Mouse (Mus musculus) monocyte, adult 5-6 weeks (primary cell): Measurements from ENCODE around the gene Rbm42. TPM values are rescaled to one million over a fixed set of nuclear protein-coding genes. Genes with fewer than 3 reads are reported as not detected.

Source experiments
- ATAC-seq: fragments of 153-309, 156-312 bp; replicated peaks from 2 replicates; pipeline ENCODE4 v1.8.0; 2017; ENCODE audit warnings: mild to moderate bottlenecking; ENCODE audit not compliant: low TSS enrichment, insufficient number of reproducible peaks, severe bottlenecking, poor library complexity, low FRiP score
- total RNA-seq: library from RNA; stranded (forward); fragments of 200-1000, 200-491, 200-594 nt; gene quantifications from 3 replicates; pipeline ENCODE4 v1.2.3, GENCODE M21; 2017

The Rbm42 gene
- total RNA-seq, 1 experiment from 2014 or later: 63.9 TPM

DNA sequence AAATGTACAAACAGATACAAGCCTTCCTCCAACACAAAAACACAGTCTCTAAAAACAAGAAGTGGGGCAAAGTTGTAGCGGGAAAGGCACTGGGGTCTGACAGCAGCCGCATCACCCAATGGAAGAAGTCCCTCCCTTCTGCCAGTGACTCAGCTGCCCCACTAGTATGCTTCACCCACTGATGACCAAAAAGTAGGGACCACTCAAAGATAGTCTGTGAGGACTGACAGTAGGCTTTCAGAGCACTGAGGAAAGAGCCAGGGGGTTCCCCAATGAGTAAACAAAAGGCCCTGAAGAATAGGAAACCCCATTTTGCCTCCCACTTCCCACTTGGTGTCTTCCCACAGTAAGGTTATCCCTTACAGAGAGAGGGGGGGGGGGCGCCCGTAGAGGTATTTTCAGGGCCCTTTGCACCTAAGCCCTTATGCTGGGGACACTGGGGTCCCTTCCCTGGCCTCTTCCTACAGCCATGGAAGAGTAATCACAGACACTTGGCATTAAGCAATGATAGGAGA, 55.5 kb downstream of the Rbm42 start:
- no peak for ATAC-seq

GRCm38 (mm10) chr7:30593579-30594509, 56.3 kb downstream of the Rbm42 start:
- ATAC-seq: no peak

DNA sequence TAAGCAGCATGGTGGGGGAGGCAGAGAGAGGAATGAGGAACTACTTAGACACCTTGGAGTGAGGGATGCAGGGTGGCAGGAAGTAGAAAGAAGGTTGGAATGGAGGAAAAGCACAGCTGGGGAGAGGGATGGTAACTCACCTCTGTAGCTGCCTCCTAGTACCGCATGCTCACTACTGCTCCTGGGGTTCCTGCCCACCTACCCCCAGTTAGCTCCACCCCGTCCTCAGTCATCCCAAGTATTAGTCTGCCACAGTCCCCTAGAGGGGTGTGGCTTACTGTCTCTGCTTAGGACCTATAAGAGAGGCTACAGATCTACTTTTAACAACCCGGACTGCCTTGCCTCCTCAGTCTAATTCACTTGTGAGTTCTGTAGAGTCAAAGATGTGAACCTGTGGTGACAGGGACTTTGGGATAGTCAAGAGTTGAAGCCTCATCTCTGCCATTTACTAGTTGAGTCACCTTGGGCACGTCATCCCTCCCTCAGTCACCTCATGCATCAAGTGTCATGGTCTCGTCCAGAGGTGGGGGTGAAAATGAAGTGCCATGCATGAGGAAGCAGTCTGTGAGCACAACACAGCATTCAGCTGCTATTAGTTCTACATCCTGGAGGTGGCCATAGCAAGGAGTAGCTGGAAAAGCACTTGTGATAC, 57.2 kb downstream of the Rbm42 start:
- ATAC-seq: no peak

- no peak for ATAC-seq
Observed at GRCm38 (mm10) chr7:30591605-30591951, 58.5 kb downstream of the Rbm42 start.

Other genes with a start within 250 kb of the Rbm42 start
- gene Tyrobp, start 236.6 kb downstream of the Rbm42 start, total RNA-seq: 1,651 to 1,754 TPM (median 1,724 TPM) in 3 replicates
- 44.2 to 97.2 TPM (median 67.5 TPM) in 3 replicates for gene Hcst, start 230.5 kb downstream of the Rbm42 start, total RNA-seq
- 25.9 to 48.3 TPM (median 34.1 TPM) in 3 replicates for gene Nfkbid, start 228.6 kb downstream of the Rbm42 start, total RNA-seq
- 0.68 TPM in 1 of 3 replicates, not detected in the others for gene Aplp1, start 204.8 kb downstream of the Rbm42 start, total RNA-seq
- not detected in 3 replicates for gene Kirrel2, start 192.6 kb downstream of the Rbm42 start, total RNA-seq
- not detected in 3 replicates for gene Nphs1, start 192.0 kb downstream of the Rbm42 start, total RNA-seq
- not detected in 3 replicates for gene Prodh2, start 156.7 kb downstream of the Rbm42 start, total RNA-seq
- gene Arhgap33, start 115.3 kb downstream of the Rbm42 start, total RNA-seq: 0.97 to 1.5 TPM in 2 of 3 replicates, not detected in the other
- 0.19 to 2.7 TPM (median 1.5 TPM) in 3 replicates for gene Hspb6, start 98.1 kb downstream of the Rbm42 start, total RNA-seq
- gene Proser3, start 98.0 kb downstream of the Rbm42 start, total RNA-seq: 1.7 to 4.3 TPM (median 3.3 TPM) in 3 replicates
- 8.1 to 26.1 TPM (median 10.0 TPM) in 3 replicates for gene Lin37, start 90.5 kb downstream of the Rbm42 start, total RNA-seq
- gene U2af1l4, start 87.0 kb downstream of the Rbm42 start, total RNA-seq: 66.7 to 101 TPM (median 99.2 TPM) in 3 replicates
- gene Gm49396, start 87.0 kb downstream of the Rbm42 start, total RNA-seq: 3.5 to 14.5 TPM (median 11.1 TPM) in 3 replicates
- 76.7 to 145 TPM (median 135 TPM) in 3 replicates for gene Psenen, start 86.7 kb downstream of the Rbm42 start, total RNA-seq
- 0.43 TPM in 1 of 3 replicates, not detected in the others for gene Igflr1, start 84.9 kb downstream of the Rbm42 start, total RNA-seq
- gene Kmt2b, start 61.6 kb downstream of the Rbm42 start, total RNA-seq: 15.4 to 44.0 TPM (median 23.8 TPM) in 3 replicates
- 8.4 to 30.5 TPM (median 20.6 TPM) in 3 replicates for gene Zbtb32, start 51.4 kb downstream of the Rbm42 start, total RNA-seq
- gene Upk1a, start 37.5 kb downstream of the Rbm42 start, total RNA-seq: 1.1 TPM in 1 of 3 replicates, not detected in the others
- 424 to 540 TPM (median 506 TPM) in 3 replicates for gene Cox6b1, start 24.2 kb downstream of the Rbm42 start, total RNA-seq
- gene Etv2, start 14.5 kb downstream of the Rbm42 start, total RNA-seq: not detected in 3 replicates
- 5.6 to 20.3 TPM (median 11.0 TPM) in 3 replicates for gene Haus5, start 14.7 kb upstream of the Rbm42 start, total RNA-seq
- not detected in 3 replicates for gene Pmis2, start 21.3 kb upstream of the Rbm42 start, total RNA-seq
- not detected in 3 replicates for gene 2200002J24Rik, start 48.6 kb upstream of the Rbm42 start, total RNA-seq
- 0.75 TPM in 1 of 3 replicates, not detected in the others for gene Atp4a, start 61.9 kb upstream of the Rbm42 start, total RNA-seq
- gene Tmem147, start 79.2 kb upstream of the Rbm42 start, total RNA-seq: 14.0 to 17.1 TPM (median 17.0 TPM) in 3 replicates
- gene Gapdhs, start 93.4 kb upstream of the Rbm42 start, total RNA-seq: 0.85 to 1.9 TPM in 2 of 3 replicates, not detected in the other
- gene Sbsn, start 101.2 kb upstream of the Rbm42 start, total RNA-seq: 2.3 TPM in 1 of 3 replicates, not detected in the others
- gene Dmkn, start 113.4 kb upstream of the Rbm42 start, total RNA-seq: not detected in 3 replicates
- gene Krtdap, start 137.6 kb upstream of the Rbm42 start, total RNA-seq: not detected in 3 replicates
- gene Ffar2, start 173.5 kb upstream of the Rbm42 start, total RNA-seq: 0.19 to 3.1 TPM (median 1.2 TPM) in 3 replicates
- gene Ffar3, start 205.9 kb upstream of the Rbm42 start, total RNA-seq: not detected in 3 replicates
- gene Ffar1, start 211.2 kb upstream of the Rbm42 start, total RNA-seq: 0.10 to 1.5 TPM (median 0.32 TPM) in 3 replicates
- gene Cd22, start 230.0 kb upstream of the Rbm42 start, total RNA-seq: 45.5 to 101 TPM (median 62.1 TPM) in 3 replicates